Mouse (Mus musculus): ENCODE measurements at regions not wholly inside any gene's neighbourhood (a gene's known extent, or its start where the extent isn't known, plus 50 kb on each side); places are given as distances from the start of the nearest gene placed in this dataset.
A peak's percentile ranks its signal among the peaks of the same experiment; 100 is the strongest.

DNA sequence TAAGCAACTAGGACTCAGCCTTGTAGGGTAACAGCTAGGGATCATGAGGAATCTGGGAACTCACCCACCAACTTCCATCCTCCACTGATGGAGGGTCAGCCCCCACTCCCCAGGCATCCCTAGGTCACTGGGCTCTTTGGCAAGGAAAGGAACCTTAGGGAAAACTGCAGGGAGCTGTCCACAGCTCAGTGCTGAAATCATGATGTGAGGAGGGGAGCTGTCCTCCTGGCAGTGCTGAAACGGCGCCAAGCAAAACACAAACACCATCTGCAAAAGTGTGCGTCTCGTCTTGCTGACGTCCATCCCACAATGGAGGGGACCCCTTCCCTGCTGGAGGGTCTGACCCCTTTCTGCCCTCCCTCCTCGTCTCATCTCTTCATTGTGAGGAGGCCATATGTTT is 68.6 kb upstream of the Rph3a start:
- peak; percentile 43 to 44 for DNase-seq (ENCODE audit: low spot score in 2 of 2)

GRCm38 (mm10) chr5:121076741-121077140 is 66.8 kb upstream of the Rph3a start:
- no peak for DNase-seq (ENCODE audit: low spot score in 2 of 2)

- no peak for DNase-seq (ENCODE audit: low spot score in 2 of 2)
Measured at GRCm38 (mm10) chr5:121068821-121069220, 58.9 kb upstream of the Rph3a start.

DNA sequence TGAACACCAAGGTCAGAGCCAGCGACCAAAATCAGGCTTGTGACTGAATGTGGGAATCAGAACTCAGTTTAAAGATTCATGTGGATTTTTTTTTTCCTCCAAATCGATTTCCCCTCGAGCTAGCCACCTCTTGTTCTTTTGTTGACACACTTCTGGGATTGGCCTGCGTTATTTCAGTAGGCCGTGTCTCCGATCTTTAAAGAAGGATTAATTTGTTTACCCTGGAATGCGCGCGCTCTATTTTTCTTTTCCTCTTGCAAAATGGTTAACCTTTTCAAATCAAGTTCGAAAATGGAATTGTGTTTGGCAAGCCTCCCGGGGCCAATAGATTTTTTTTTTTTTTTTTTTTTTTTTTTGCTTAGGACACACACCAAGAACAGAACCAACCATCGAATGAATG is 54.8 kb upstream of the Rph3a start:
- no peak for DNase-seq (ENCODE audit: low spot score in 2 of 2)

GRCm38 (mm10) chr5:121062930-121063584 is 53.2 kb upstream of the Rph3a start:
- no peak for DNase-seq (ENCODE audit: low spot score in 2 of 2)

DNA sequence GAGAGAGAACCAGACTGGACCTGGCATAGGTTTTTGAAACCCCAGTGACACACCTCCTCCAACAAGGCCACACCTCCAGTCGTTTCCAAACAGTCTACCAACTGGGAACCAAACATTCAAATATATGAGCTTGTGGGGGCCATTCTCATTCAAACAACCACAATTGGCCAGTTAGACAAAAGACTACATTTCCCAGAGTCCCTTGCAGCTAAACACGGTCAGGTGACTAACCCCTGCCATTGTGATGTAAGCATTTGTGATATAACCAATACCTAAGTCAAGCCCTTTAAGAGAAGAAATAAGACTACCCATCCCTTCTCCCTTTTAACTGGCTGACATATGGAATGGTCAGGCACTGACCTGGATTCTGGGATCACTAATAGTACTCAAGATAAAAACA is 51.8 kb upstream of the Rph3a start:
- no peak for DNase-seq (ENCODE audit: low spot score in 2 of 2)

Data from right cerebral cortex, postnatal 10 days (tissue).